Mouse (Mus musculus) ES-Bruce4 (cell line): ENCODE data around the gene Hist1h2ad. TPM values are rescaled to one million over a fixed set of nuclear protein-coding genes. Genes with fewer than 3 reads are reported as not detected.
A peak's percentile ranks its signal among the peaks of the same experiment; 100 is the strongest.
"Not testable (repeated sequence)": the region's sequence is repeated elsewhere in the genome, so short reads cannot be mapped to it uniquely, and the experiment has no call there.

Experiments
- H3K27ac ChIP-seq: 2 replicates; pipeline ENCODE4 v1.5.1; 2012; ENCODE audit warnings: low read length, inconsistent platforms; ENCODE audit not compliant: insufficient read depth
- H3K27me3 ChIP-seq: 2 replicates; pipeline ENCODE4 v1.6.1; 2012; ENCODE audit warnings: mild to moderate bottlenecking, low read length, inconsistent platforms; ENCODE audit not compliant: control insufficient read depth, poor library complexity, insufficient read depth, severe bottlenecking
- H3K36me3 ChIP-seq: 2 replicates; pipeline ENCODE4 v1.6.1; 2012; ENCODE audit warnings: inconsistent platforms, mild to moderate bottlenecking, low read length, moderate library complexity; ENCODE audit not compliant: control insufficient read depth, poor library complexity, insufficient read depth, severe bottlenecking
- H3K4me1 ChIP-seq: one replicate; pipeline ENCODE4 v1.8.1; 2011; ENCODE audit warnings: low read length; ENCODE audit not compliant: control insufficient read depth, insufficient read depth
- H3K4me3 ChIP-seq: 2 replicates; pipeline ENCODE4 v1.5.1; 2011; ENCODE audit warnings: low read depth, mild to moderate bottlenecking, low read length
- H3K9ac ChIP-seq: 2 replicates; pipeline ENCODE4 v1.6.1; 2012; ENCODE audit warnings: low read depth, mild to moderate bottlenecking, inconsistent platforms; ENCODE audit not compliant: poor library complexity, severe bottlenecking
- H3K9me3 ChIP-seq: replicated peaks from 2 replicates; pipeline ENCODE4 v1.6.1; 2012; ENCODE audit warnings: mild to moderate bottlenecking, low read length, inconsistent platforms; ENCODE audit not compliant: control insufficient read depth, poor library complexity, insufficient read depth, severe bottlenecking
- CTCF ChIP-seq: IDR thresholded peaks from one replicate; pipeline ENCODE4 v1.8.1; 2011; ENCODE audit warnings: low read depth, low read length
- EP300 ChIP-seq: IDR thresholded peaks from 2 replicates; pipeline ENCODE4 v1.6.1; 2011; ENCODE audit warnings: low read depth, low read length; ENCODE audit not compliant: insufficient read depth
- POLR2A ChIP-seq: IDR thresholded peaks from one replicate; pipeline ENCODE4 v1.8.1; 2011; ENCODE audit warnings: low read length; ENCODE audit not compliant: insufficient read depth
- polyA plus RNA-seq: library from polyadenylated mRNA; stranded (reverse); fragments of >200 nt; gene quantifications from 2 replicates; pipeline ENCODE4 v1.2.4, GENCODE M21; 2011; ENCODE audit warnings: low read depth; ENCODE audit not compliant: missing spikeins, insufficient read depth, insufficient read length

The Hist1h2ad gene
- polyA plus RNA-seq, 1 experiment = 2.0 TPM

- TF ChIP-seq EP300 (no peak), POLR2A (no peak), CTCF (no peak)
- H3K27ac ChIP-seq = no peak overlapping the region
- no peak overlapping the region for H3K4me3 ChIP-seq
Observed at GRCm38 (mm10) chr13:23541497-23541896, 32.7 kb upstream of the Hist1h2ad start.

GRCm38 (mm10) chr13:23542225-23542980 is 31.8 kb upstream of the Hist1h2ad start:
- not testable (repeated sequence) for H3K9me3 ChIP-seq, H3K4me1 ChIP-seq, H3K27me3 ChIP-seq, H3K36me3 ChIP-seq
- Histone ChIP-seq H3K9ac (peak overlapping the region; percentile 69), H3K27ac (peak overlapping the region; percentile 75), H3K4me3 (peak overlapping the region; percentile 88)

More at GRCm38 (mm10) chr13:23541497-23541896, 32.7 kb upstream of the Hist1h2ad start:
- Histone ChIP-seq H3K9ac (no peak overlapping the region), H3K9me3 (no peaks in the 10 kb centered on the region), H3K27me3 (no peaks in the 10 kb centered on the region), H3K4me1 (peaks cover 1% of the 10 kb centered on the region), H3K36me3 (no peaks in the 10 kb centered on the region)

- not testable (repeated sequence) for H3K36me3 ChIP-seq, H3K9me3 ChIP-seq, H3K4me1 ChIP-seq, H3K27me3 ChIP-seq
- H3K9ac ChIP-seq = peak within 1 kb of the TSS; percentile 84
- TF ChIP-seq POLR2A = peak; percentile 75
- H3K4me3 ChIP-seq = peak within 1 kb of the TSS; percentile 88
- H3K27ac ChIP-seq = peak within 1 kb of the TSS; percentile 75
Observed at GRCm38 (mm10) chr13:23542999-23543607, 31.1 kb upstream of the Hist1h2ad start, which contains the start of gene Hist1h2bh. TSS of gene Hist1h2bh (minus strand) at chr13:23543392.

GRCm38 (mm10) chr13:23543965-23544786 is 30.0 kb upstream of the Hist1h2ad start, which contains the start of gene Hist1h3f:
TSS of gene Hist1h3f (plus strand) at chr13:23544052.
- no peaks in the 10 kb centered on the region for H3K9me3 ChIP-seq
- H3K27ac ChIP-seq = peak within 1 kb of the TSS; percentile 75
- TF ChIP-seq EP300 (0 out of 2 replicates have a peak, but pooled peaks have one; percentile 6), POLR2A (peak; percentile 86), CTCF (no peak)
- H3K9ac ChIP-seq = peak within 1 kb of the TSS; percentile 84
- H3K27me3 ChIP-seq = no peaks in the 10 kb centered on the region
- H3K36me3 ChIP-seq = no peaks in the 10 kb centered on the region
- H3K4me1 ChIP-seq = peaks cover under 1% of the 10 kb centered on the region
- H3K4me3 ChIP-seq = peak within 1 kb of the TSS; percentile 88

GRCm38 (mm10) chr13:23544787-23545120 is 29.4 kb upstream of the Hist1h2ad start:
- Histone ChIP-seq H3K27ac (peak overlapping the region; percentile 38), H3K9ac (peak overlapping the region; percentile 84), H3K4me3 (peak overlapping the region; percentile 42)
- H3K36me3 ChIP-seq, H3K27me3 ChIP-seq, H3K4me1 ChIP-seq, H3K9me3 ChIP-seq: not testable (repeated sequence)

GRCm38 (mm10) chr13:23546694-23547093 is 27.5 kb upstream of the Hist1h2ad start:
- Histone ChIP-seq H3K4me1 (no peaks in the 10 kb centered on the region), H3K4me3 (no peak overlapping the region), H3K9ac (no peak overlapping the region), H3K27me3 (no peaks in the 10 kb centered on the region), H3K27ac (no peak overlapping the region), H3K9me3 (no peaks in the 10 kb centered on the region), H3K36me3 (no peaks in the 10 kb centered on the region)
- TF ChIP-seq EP300 = no peak
- no peak for TF ChIP-seq POLR2A
- TF ChIP-seq CTCF = no peak
